Mouse (Mus musculus) ES-E14 (cell line): ENCODE measurements at regions not wholly inside any gene's neighbourhood (a gene's known extent, or its start where the extent isn't known, plus 50 kb on each side); places are given as distances from the start of the nearest gene placed in this dataset.

Experiments
- HCFC1 ChIP-seq: IDR thresholded peaks from 2 replicates; pipeline ENCODE4 v1.6.1; 2012; ENCODE audit warnings: low read length, inconsistent platforms, borderline replicate concordance; ENCODE audit not compliant: insufficient read depth
- MAFK ChIP-seq: IDR thresholded peaks from 2 replicates; pipeline ENCODE4 v1.6.1; 2014; ENCODE audit warnings: mild to moderate bottlenecking, low read depth, low read length, inconsistent platforms; ENCODE audit not compliant: insufficient read depth
- ZC3H11A ChIP-seq: IDR thresholded peaks from 2 replicates; pipeline ENCODE4 v1.6.1; 2012; ENCODE audit warnings: low read depth, mild to moderate bottlenecking, inconsistent platforms, low read length, borderline replicate concordance

GRCm38 (mm10) chr5:75463591-75463990 is 111.1 kb upstream of the Kit start:
- TF ChIP-seq HCFC1 (no peak), ZC3H11A (no peak), MAFK (no peak)
